Mouse (Mus musculus): ENCODE measurements around the gene Rangrf. TPM values are rescaled to one million over a fixed set of nuclear protein-coding genes. Genes with fewer than 3 reads are reported as not detected.
"Not testable (repeated sequence)": the region's sequence is repeated elsewhere in the genome, so short reads cannot be mapped to it uniquely, and the experiment has no call there.

Gene Rangrf
- polyA plus RNA-seq, 1 experiment from 2014 or later: 42.1 TPM

DNA sequence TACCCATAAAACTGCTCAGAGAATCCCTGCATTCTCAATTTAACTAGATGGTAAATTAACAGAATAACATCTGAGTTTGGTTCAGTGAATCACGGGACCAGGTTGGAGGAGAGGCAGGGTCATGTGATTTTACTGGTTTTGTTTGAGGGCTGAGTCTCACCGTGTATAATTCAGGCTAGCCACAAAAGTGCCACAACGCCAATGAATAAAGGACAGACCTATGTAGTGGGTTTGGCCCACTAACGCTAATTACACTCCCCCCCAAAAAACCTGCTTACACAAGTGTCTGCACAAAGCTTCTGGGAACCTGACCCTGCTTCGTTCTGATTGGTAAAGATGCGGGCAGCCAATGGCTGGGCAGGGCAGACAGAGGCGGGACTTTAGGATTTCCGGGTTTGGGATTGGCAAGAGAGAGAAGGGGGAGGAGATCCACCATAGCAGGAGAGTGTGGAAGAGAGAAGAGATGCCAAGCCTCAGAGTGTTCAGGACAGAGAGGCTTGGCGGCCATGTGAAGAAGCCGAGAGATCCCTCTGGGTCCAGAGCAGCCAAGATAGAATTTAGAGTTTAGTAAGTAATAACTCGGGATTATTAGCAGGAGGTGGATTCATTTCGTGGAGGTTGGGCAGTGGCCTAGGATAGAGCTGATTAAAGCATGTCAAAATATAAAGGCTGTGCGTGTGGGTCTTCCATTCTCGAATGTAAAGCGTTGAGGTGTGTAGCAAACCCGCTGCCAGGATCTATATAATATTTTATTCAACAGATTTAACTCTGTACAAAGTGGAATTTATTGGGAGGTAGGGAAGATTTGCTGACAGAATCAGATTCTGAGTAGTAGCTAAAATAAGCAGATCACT, 35.3 kb downstream of the Rangrf start:
- Histone ChIP-seq H3K9ac (replicated peaks) (peak overlapping the region; percentile 67), H3K4me3 (peak overlapping the region; percentile 50), H3K27me3 (no peaks in the 10 kb centered on the region), H3K4me1 (peaks cover 5% of the 10 kb centered on the region), H3K36me3 (no peaks in the 10 kb centered on the region), H3K27ac (replicated peaks) (peak overlapping the region; percentile 63), H3K9me3 (no peaks in the 10 kb centered on the region), H3K4me2 (replicated peaks) (peak overlapping the region; percentile 59)
- 4% methylated on average over 16 of the region's 16 CpGs for WGBS
- ATAC-seq (ENCODE audit: low FRiP score, low read depth): peak; percentile 99

DNA sequence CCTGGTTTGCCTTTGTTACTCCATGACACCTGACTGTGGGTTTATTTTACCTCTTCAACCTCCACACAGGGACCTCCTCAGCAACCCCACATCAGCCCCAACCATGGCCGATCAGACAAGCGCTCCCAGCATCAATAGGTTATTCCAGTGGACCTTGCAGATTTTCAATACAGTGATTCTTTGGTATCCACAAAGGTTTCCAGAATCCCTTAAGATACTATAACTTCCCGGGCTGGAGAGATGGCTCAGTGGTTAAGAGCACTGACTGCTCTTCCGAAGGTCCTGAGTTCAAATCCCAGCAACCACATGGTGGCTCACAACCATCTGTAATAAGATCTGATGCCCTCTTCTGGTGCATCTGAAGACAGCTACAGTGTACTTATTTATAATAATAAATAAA, 38.0 kb downstream of the Rangrf start:
- 86% methylated on average over 4 of the region's 4 CpGs for WGBS
- H3K27me3 ChIP-seq; H3K27ac ChIP-seq (replicated peaks); H3K4me3 ChIP-seq; H3K4me2 ChIP-seq (replicated peaks); H3K36me3 ChIP-seq; H3K4me1 ChIP-seq; H3K9ac ChIP-seq (replicated peaks); ATAC-seq (ENCODE audit: low FRiP score, low read depth); H3K9me3 ChIP-seq: not testable (repeated sequence)

DNA sequence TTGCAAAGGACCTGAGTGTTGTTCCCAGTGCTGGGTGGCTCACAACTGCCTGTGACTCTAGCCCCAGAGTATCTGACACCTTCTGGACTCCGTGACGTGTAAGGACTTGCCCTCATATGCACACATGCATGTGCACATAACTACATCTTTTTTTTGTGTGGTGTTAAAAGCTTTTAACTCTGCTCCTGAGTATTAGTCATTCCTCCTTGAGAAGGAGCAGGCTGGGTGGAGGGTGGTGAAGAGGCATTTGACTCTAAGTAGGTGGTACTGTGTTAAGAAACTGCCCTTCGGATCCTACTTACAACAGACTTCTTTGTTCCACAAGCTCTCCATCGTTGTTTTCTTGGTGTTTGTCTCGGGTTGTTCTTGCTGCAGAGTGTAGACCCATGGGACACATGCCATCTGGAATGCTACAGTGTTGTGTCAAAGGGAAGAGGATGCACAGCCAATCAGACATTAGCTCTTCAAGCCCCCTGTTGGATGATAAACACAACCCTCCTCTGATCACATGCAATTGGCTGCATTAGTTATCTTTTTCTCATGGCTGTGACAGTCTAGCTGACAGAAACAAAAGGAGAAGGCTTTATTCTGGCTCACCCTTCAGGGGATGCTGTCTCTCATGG, 41.0 kb downstream of the Rangrf start:
- Histone ChIP-seq H3K4me2 (replicated peaks) (no peak overlapping the region), H3K4me3 (no peak overlapping the region), H3K27me3 (no peaks in the 10 kb centered on the region), H3K9ac (replicated peaks) (no peak overlapping the region), H3K9me3 (no peaks in the 10 kb centered on the region), H3K4me1 (no peaks in the 10 kb centered on the region), H3K36me3 (no peaks in the 10 kb centered on the region), H3K27ac (replicated peaks) (no peak overlapping the region)
- WGBS: 79% methylated on average over 5 of the region's 5 CpGs
- ATAC-seq (ENCODE audit: low FRiP score, low read depth): no peak

DNA sequence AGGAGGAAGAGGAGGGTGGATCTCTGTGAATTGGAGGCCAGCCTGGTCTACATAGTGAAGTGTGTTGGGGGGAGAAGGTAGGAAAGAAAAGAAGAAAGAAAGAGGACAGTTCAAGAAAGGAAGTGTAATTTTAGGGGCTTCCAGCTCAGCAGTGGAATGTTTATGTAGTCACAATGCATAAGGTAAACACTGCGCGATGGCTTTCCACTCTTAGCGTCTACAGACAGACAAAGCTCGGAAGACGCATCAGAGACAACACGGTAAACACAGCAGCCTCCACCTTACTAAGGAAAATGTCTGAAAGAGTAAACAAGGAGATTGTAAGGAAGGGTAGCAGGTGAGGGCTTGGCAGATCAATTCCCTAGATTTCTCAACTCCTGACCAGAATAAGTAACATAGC, 45.0 kb downstream of the Rangrf start:
- H3K9ac ChIP-seq (replicated peaks): no peak overlapping the region
- H3K4me2 ChIP-seq (replicated peaks): no peak overlapping the region
- H3K27ac ChIP-seq (replicated peaks): no peak overlapping the region
- H3K4me3 ChIP-seq: no peak overlapping the region
- no peaks in the 10 kb centered on the region for H3K36me3 ChIP-seq
- H3K9me3 ChIP-seq: no peaks in the 10 kb centered on the region
- no peaks in the 10 kb centered on the region for H3K27me3 ChIP-seq
- H3K4me1 ChIP-seq: no peaks in the 10 kb centered on the region
- ATAC-seq (ENCODE audit: low FRiP score, low read depth): no peak
- WGBS: 87% methylated on average over 6 of the region's 6 CpGs

DNA sequence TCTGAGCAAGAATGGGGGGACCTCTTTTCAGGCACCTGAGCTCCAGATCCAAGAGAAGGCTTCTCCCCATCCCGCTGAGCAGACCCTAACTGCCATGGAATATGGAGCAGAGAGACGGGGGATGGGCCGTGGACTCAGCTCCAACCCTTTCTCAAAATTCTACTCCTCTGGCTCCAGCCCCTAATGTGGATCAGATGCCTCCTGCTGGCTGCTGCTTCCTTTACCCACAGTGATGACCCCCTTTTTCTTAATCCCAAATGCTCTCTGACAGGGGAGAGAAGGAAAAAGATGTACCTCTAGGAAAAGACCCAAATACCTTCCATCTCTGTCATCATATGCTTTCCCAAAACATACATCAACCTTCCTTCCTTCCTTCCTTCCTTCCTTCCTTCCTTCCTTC, 48.0 kb downstream of the Rangrf start, which contains the start of gene Odf4:
Gene Odf4, minus strand, starts transcription at position 101 of the 400 bp plus-strand sequence.
- Histone ChIP-seq H3K4me1 (no peaks in the 10 kb centered on the region), H3K9me3 (no peaks in the 10 kb centered on the region), H3K4me2 (replicated peaks) (no peak within 1 kb of the TSS), H3K36me3 (no peaks in the 10 kb centered on the region), H3K27ac (replicated peaks) (no peak within 1 kb of the TSS), H3K27me3 (no peaks in the 10 kb centered on the region), H3K9ac (replicated peaks) (no peak within 1 kb of the TSS), H3K4me3 (no peak within 1 kb of the TSS)
- no peak for ATAC-seq (ENCODE audit: low FRiP score, low read depth)
- WGBS: 69% methylated on average over 3 of the region's 3 CpGs

DNA sequence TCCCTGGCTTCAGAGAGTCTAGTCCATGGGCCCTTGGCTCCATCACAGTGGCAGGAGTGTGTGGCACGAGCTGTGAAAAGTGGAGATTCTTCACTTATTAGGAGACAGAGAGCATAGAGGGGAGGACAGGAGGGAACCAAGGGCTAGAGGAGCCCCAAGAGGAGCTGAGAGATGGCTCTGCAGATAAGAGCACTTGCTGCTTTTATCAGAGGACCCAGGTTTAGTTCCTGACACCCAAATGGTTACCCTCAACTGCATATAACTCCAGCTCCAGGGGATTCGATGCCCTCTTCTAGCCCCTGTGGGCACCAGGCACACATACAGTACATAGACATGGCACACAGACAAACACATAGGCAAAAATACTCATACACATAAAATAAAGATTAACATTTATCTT, 50.2 kb downstream of the Rangrf start:
- Histone ChIP-seq H3K36me3 (no peaks in the 10 kb centered on the region), H3K9me3 (no peaks in the 10 kb centered on the region), H3K4me2 (replicated peaks) (no peak overlapping the region), H3K27me3 (no peaks in the 10 kb centered on the region), H3K4me1 (no peaks in the 10 kb centered on the region), H3K27ac (replicated peaks) (no peak overlapping the region), H3K9ac (replicated peaks) (no peak overlapping the region), H3K4me3 (no peak overlapping the region)
- 75% methylated on average over 2 of the region's 2 CpGs for WGBS
- no peak for ATAC-seq (ENCODE audit: low FRiP score, low read depth)

DNA sequence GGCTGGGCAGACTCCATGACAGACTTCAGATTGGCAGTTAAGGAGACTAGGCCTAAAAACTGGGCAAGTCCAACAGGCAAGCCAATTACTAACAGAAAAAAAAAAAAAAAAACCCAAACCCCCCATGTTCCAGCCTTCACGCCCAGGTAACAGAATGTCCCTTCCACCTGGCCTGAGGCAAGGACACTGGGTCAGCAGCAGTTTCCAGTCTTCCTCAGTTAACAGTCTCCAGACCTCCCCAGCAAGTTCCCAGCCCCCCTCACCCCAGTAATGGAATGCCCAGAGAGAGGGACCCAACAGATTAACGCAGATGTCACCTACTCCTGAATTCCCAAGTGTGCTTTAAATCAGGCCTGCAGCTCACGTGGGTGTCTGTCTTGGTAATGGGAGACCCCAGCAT, 51.8 kb downstream of the Rangrf start:
- H3K36me3 ChIP-seq: no peaks in the 10 kb centered on the region
- no peak overlapping the region for H3K9ac ChIP-seq (replicated peaks)
- no peaks in the 10 kb centered on the region for H3K27me3 ChIP-seq
- H3K4me1 ChIP-seq: no peaks in the 10 kb centered on the region
- 64% methylated on average over 3 of the region's 3 CpGs for WGBS
- no peak overlapping the region for H3K27ac ChIP-seq (replicated peaks)
- ATAC-seq (ENCODE audit: low FRiP score, low read depth): no peak
- no peak overlapping the region for H3K4me2 ChIP-seq (replicated peaks)
- H3K4me3 ChIP-seq: no peak overlapping the region
- H3K9me3 ChIP-seq: no peaks in the 10 kb centered on the region

Small RNA genes within 50 kb of the gene (microRNA-seq; reads per million reads assigned to microRNA genes)
- gene Mir3062: 13.2 reads per million, percentile 30 among the genes with 10 or more reads in this experiment

Other genes with a start within 250 kb of the Rangrf start
- gene Ndel1, start 103.3 kb downstream of the Rangrf start, polyA plus RNA-seq (2016; fragmentation: Nextera tagmentation; extraction: Ambion mirVana): 60.4 and 65.3 TPM in 2 replicates
- 0.10 TPM in 1 of 2 replicates, not detected in the other for gene Rnf222, start 86.6 kb downstream of the Rangrf start, polyA plus RNA-seq (2016; fragmentation: Nextera tagmentation; extraction: Ambion mirVana)
- gene Rpl26, start 73.6 kb downstream of the Rangrf start, polyA plus RNA-seq (2016; fragmentation: Nextera tagmentation; extraction: Ambion mirVana): 743 and 773 TPM in 2 replicates
- gene Odf4, start 48.1 kb downstream of the Rangrf start, polyA plus RNA-seq (2016; fragmentation: Nextera tagmentation; extraction: Ambion mirVana): 0.20 TPM in 1 of 2 replicates, not detected in the other
- gene Arhgef15, start 17.7 kb downstream of the Rangrf start, polyA plus RNA-seq (2016; fragmentation: Nextera tagmentation; extraction: Ambion mirVana): 5.9 and 6.7 TPM in 2 replicates
- gene Slc25a35, start 7.1 kb downstream of the Rangrf start, polyA plus RNA-seq (2016; fragmentation: Nextera tagmentation; extraction: Ambion mirVana): 1.7 and 1.9 TPM in 2 replicates
- gene Pfas, start 33.3 kb upstream of the Rangrf start, polyA plus RNA-seq (2016; fragmentation: Nextera tagmentation; extraction: Ambion mirVana): 34.7 and 38.7 TPM in 2 replicates
- 72.4 and 77.1 TPM in 2 replicates for gene Ctc1, start 40.7 kb upstream of the Rangrf start, polyA plus RNA-seq (2016; fragmentation: Nextera tagmentation; extraction: Ambion mirVana)
- 139 and 142 TPM in 2 replicates for gene Aurkb, start 70.5 kb upstream of the Rangrf start, polyA plus RNA-seq (2016; fragmentation: Nextera tagmentation; extraction: Ambion mirVana)
- gene Borcs6, start 84.5 kb upstream of the Rangrf start, polyA plus RNA-seq (2016; fragmentation: Nextera tagmentation; extraction: Ambion mirVana): 13.3 and 16.3 TPM in 2 replicates
- 45.1 and 48.3 TPM in 2 replicates for gene Tmem107, start 95.6 kb upstream of the Rangrf start, polyA plus RNA-seq (2016; fragmentation: Nextera tagmentation; extraction: Ambion mirVana)
- 123 and 131 TPM in 2 replicates for gene Vamp2, start 113.3 kb upstream of the Rangrf start, polyA plus RNA-seq (2016; fragmentation: Nextera tagmentation; extraction: Ambion mirVana)
- gene Per1, start 120.0 kb upstream of the Rangrf start, polyA plus RNA-seq (2016; fragmentation: Nextera tagmentation; extraction: Ambion mirVana): 9.8 and 10.9 TPM in 2 replicates
- gene Hes7, start 145.2 kb upstream of the Rangrf start, polyA plus RNA-seq (2016; fragmentation: Nextera tagmentation; extraction: Ambion mirVana): 0.21 and 0.38 TPM in 2 replicates
- 0.18 and 0.29 TPM in 2 replicates for gene 9130213A22Rik, start 147.4 kb upstream of the Rangrf start, polyA plus RNA-seq (2016; fragmentation: Nextera tagmentation; extraction: Ambion mirVana)
- gene Aloxe3, start 150.7 kb upstream of the Rangrf start, polyA plus RNA-seq (2016; fragmentation: Nextera tagmentation; extraction: Ambion mirVana): 0.66 and 0.67 TPM in 2 replicates
- gene Alox12b, start 181.8 kb upstream of the Rangrf start, polyA plus RNA-seq (2016; fragmentation: Nextera tagmentation; extraction: Ambion mirVana): 0.06 TPM in 1 of 2 replicates, not detected in the other
- gene Alox8, start 222.7 kb upstream of the Rangrf start, polyA plus RNA-seq (2016; fragmentation: Nextera tagmentation; extraction: Ambion mirVana): 0.13 TPM in 1 of 2 replicates, not detected in the other

Data from midbrain, embryonic 12.5 days (tissue).